Mouse (Mus musculus): ENCODE measurements around the gene Dnase1l2. TPM values are rescaled to one million over a fixed set of nuclear protein-coding genes. Genes with fewer than 3 reads are reported as not detected.
A peak's percentile ranks its signal among the peaks of the same experiment; 100 is the strongest.

The Dnase1l2 gene
- total RNA-seq (2021): 1 to 10 TPM; 6.4 to 8.1 TPM

DNA sequence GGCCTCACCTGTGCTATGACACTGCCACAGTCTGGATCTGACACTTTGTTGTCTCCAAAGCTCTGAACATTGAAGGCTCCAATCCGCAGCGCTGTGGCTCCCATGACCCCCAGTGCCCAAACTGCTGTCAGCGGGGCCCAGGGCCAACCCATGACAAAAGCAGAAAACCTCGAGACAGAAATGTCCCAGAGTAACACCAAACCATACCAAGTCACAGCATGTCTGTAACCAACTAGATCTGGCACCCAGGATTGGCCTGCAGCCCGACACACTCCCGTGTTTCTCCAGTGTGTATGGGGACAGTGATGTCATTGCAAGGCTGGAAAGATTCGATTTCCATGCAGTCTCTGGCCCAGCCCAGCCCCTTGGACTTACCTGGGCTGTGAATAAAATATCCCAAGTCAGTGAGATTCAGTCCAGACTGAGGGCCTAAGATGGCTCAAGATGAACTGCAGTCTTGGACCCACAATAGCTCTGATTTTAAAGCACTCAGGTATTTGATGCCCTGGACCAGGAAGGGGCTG is at the start of gene Dnase1l2:
Gene Dnase1l2 (minus strand): TSS at position 474 of the 524 bp plus-strand sequence.
- intact Hi-C loops (cut with DNase I): no loop called here
- no peak for DNase-seq (ENCODE audit: low spot score in 2 of 2)

DNA sequence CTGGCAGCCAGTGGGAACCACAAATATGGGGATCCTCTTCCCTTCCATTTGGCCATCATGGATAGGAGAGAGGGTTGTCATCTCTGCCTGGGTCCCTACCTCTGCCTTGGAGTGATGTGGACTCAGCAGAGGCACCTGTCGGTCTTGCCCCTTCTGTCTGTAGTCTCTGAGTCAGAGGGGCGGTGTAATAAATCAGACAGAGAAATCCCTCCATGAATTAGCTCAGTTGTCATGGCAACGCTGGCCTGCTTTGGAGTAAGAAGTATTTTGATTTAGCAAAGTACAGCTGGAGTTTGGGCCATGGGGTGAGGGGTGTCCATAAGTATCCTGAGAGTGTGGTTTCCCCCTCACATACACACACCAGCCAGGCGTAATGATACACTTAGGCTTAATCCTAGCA is 47.5 kb upstream of the Dnase1l2 start:
- intact Hi-C loops (cut with DNase I): no loop called here
- peak in 1 of 2 experiments; percentile 66 for DNase-seq (ENCODE audit: low spot score in 2 of 2)

DNA sequence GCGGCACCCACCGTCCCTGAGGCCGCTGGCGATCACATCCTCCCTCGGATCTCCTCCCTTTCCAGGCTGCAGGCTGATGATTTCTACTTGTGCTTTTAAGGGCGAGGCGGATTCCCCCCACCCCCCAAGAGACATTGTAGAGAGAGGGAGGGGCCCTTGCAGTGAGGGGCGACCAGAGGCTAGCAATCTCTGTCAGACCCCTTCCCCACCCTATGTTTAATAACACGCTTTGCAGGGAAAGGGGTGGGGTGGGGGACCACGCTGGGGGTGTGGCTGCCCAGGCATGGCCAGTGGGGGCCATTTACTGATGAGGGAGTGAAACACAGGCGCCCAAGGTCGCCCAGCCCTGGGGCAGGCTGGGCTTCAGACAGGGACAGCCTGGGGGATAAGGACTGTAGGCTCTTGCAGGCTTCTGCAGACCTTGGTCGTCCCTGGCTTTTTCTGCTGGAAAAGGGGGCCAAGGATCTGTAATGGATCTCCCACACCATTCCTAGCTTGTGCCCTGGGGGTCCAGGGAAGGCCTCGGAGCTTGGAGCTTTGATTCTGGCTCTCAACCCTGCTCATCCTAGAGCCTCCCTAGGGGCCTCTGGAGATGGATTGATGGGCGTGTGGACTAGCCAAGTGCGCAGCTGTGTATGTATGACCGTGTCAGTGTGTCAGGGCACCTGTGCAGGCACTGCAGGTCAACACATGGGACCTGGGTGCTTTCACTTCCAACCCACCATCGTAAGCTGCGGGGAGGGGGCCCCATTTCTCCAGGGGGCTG is 46.5 kb upstream of the Dnase1l2 start:
- intact Hi-C loops (cut with DNase I): no loop called here
- no peak for DNase-seq (ENCODE audit: low spot score in 2 of 2)

DNA sequence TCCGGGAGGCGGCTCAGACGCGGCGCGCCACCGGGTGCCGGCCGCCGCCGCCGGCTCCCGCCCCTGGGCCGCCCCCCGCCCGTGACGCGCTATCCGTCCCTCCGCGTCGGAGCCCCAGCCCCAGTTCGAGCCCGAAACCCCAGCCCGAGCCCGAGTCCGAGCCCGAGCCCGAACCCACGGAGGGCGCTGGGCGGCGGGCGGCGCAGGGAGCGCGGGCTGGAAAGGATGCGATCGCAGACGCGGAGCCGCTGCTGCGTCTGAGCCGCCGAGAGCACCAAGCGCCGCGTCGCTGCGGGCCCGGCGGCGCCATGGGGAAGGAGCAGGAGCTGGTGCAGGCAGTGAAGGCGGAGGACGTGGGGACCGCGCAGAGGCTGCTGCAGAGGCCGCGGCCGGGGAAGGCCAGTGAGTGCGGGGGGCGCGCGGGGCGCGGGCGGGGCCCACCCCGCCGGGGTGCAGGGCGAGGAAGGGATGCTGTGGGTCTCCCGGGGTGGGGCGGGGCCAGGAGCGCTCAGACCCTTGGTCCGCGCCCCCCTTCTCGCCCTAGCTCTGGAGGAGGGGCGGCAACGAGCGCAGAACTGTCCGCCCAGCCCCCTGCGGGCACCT is 45.9 kb upstream of the Dnase1l2 start:
- DNase-seq (ENCODE audit: low spot score in 2 of 2): peak in 1 of 2 experiments; percentile 49
- intact Hi-C loops (cut with DNase I): no loop called here

DNA sequence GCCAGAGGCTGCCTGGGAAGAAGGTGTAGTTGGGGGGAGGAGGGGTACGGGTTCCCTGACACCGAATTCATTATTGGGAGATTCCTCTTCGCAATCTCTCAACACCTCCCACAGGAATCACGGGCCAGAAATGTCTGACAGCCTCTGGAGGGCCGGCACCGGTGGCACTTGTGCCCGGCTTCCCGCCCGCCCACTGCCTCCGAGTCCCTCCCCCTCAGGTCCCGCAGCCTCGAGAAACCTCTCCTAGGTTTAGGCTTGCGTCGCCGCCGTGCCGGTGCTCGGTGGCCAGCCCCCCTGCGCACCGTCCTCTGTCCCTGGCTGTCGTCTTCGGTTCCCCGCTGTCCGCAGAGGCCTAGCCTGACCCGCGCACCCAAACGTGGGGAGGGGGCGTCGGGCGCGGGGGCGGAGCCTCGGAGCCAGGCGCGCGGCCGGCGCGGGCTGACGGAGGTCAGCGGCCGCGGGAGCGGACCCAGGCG is 45.3 kb upstream of the Dnase1l2 start, which contains the start of gene Caskin1:
Gene Caskin1 (plus strand): TSS at position 416 of the 476 bp plus-strand sequence.
- intact Hi-C loops (cut with DNase I): no loop called here
- peak in 1 of 2 experiments; percentile 83 for DNase-seq (ENCODE audit: low spot score in 2 of 2)

DNA sequence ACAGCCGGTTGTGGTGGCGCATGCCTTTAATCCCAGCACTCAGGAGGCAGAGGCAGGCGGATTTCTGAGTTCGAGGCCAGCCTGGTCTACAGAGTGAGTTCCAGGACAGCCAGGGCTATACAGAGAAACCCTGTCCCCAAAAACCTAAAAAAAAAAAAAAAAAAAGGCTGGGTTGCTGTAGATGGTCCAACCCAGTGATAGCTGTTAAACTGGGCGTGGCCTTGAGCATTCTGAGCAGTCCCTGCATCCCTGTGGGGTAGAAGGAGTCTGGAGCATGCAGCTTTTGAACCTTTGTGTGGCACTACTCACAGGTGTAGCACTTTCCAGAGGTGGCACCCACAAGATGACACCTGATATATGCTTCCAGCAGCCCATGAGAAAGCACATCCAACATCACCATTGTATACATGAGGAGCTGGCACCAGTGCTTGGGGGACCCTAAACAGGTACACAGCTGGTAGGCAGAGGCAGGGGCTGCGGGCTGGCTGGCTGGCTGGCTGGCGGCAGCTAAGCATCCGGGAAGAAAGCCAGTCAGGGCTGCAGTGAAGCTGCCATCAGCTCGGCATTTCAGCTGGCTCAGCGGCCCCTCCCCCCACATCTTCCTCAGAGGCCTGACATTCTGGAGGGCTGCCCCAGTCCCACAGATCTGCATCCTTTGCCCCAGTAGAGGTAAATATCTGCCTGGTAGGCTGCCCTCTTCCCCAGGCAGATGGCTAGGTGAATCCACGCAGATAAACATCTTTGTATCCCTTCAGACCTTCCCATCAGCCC is 42.4 kb upstream of the Dnase1l2 start:
- DNase-seq (ENCODE audit: low spot score in 2 of 2): peak in 1 of 2 experiments; percentile 61
- intact Hi-C loops (cut with DNase I): no loop called here

DNA sequence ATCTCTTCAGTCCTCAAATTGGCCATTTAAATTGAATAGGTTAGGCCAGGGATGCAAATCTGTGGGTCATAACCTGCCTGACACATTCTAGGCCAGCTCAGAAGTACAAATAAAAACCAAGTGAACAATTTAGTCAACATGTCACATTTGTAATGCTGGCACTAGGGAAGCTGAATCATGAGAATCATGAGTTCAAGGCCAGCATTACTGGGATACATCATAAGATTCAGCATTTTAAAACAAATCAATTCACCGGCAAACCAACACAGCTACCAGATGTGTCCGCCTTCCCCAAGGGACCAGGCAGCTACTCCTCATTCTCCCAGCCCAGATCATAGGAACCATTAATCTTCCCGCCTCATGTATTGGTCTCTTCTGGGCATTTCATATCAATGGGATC is 40.6 kb upstream of the Dnase1l2 start:
- intact Hi-C loops (cut with DNase I): no loop called here
- no peak for DNase-seq (ENCODE audit: low spot score in 2 of 2)

DNA sequence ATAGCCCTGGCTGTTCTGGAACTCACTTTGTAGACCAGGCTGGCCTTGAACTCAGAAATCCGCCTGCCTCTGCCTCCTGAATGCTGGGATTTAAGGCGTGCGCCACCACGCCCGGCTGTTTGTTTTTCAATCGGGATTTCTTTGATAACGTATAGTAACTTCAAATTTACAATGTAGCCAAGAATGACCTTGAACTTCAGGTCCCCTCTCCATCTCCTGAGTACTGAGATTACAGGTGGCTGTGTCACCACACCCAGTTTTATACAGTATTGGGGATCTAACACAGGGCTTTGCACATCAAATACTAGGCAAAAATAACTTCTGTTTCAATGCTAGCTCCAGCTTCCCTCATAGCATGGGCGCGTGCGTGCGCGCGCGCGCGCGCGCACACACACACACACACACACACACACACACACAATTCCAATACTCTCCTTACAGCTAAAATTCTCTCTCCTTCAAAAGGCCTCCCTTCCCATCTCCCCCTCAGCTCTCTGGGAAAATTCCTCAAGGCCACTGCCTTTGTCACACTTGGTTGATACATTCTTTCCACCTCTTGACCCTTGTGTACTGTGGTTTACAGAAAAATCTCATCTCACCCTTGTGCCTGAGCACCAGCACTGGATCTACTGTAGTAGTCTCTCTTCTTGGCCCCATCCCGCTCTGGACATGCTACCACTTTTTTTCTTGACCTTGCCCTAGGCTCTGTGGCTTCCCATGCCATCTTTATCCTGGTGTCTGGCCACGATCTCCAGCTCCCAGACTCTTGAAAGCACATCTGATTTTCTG is 38.3 kb upstream of the Dnase1l2 start:
- no peak for DNase-seq (ENCODE audit: low spot score in 2 of 2)
- intact Hi-C loops (cut with DNase I): no loop called here

DNA sequence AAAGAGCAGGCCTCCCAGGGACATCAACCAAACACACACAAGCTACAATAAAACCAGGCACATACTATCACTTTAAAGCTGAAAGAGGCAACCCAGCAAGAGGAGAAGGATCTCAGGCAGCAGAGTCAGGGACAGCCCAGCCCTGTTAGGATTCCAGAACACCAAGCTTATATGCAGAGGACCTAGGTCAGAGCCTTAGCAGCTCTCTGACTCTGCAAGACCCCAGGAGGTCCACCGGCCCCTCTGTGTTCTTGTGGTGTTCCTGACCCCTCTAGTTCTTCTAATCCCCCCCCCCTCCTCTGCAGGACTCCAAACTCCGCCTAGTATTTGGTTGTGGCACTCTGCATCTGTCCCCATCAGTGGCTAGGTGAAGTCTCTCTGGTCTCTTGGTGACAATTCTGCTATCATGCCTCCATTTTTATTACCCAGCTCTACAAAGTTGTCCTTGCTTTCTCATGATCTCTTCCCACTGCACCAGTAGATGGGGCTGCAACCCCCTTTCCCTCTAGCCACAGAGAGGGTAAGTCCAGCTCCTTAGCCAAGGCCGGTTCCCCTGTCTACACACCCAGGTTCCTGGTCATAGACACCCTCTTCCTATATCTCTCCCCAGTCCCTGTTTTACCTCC is 37.4 kb upstream of the Dnase1l2 start:
- intact Hi-C loops (cut with DNase I): no loop called here

DNA sequence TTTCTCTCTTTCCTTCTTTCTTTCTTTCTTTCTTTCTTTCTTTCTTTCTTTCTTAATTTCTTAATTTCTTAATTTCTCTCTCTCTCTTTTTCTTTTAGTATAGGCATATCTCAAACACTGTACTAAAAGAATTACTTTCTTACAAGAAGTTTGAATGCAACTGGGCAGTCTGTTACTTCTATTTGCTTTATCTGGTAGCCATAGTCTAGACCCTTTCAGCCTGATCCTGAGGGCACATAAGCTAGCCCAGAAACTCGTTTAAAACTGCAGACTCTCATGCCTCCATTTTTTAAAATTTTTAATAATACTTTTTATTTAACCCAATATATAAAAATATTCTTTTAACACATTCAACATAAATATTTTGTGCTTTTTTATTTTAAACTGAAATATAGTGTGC is 36.5 kb upstream of the Dnase1l2 start:
- intact Hi-C loops (cut with DNase I): loop anchor here (2.0 to 5.0 kb wide), 3 partner anchors 33 to 198 kb away; partner anchors contain the start of gene Traf7
- no peak for DNase-seq (ENCODE audit: low spot score in 2 of 2)

More for the DNA sequence above, 37.4 kb upstream of the Dnase1l2 start:
- DNase-seq (ENCODE audit: low spot score in 2 of 2): no peak

DNA sequence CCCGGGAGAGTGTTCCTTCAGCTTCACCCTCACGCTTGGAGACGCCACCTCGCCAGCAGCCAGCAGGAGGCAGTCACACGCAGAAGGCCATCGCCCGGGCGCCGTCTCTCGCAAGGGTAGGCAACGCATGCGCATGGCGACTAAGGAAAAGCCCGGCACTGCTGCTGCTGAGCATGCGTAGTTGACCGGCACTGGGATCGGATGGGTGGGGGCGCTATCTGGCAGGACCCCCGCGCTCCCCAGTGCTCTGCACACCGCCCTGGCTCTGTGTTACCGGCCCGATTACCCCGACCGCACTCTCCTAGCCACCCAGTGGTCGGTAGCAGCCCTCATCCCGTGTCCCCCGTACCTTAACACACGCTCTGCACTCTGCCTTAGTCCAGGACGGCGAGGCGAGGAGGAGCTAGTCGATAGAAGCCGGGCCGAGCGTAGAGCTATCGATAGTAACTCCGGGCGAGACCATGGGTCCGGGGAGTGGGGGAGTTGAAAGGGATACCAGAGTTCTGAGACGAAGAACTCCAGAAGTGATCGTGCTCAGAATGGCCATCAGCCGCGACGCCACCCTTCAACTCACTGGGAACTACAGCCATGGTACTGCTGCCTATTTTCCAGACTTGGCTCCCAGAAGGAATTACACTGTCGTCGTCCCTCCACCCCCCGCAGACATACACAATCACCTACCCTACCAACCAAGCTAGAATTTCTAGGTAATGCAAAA is 35.9 kb upstream of the Dnase1l2 start, which contains the start of gene Mlst8:
Gene Mlst8 (minus strand): TSS at position 416 of the 718 bp plus-strand sequence.
- intact Hi-C loops (cut with DNase I): loop anchor here (2.0 to 5.0 kb wide), 3 partner anchors 34 to 198 kb away; partner anchors contain the start of gene Traf7
- peak; percentile 98 for DNase-seq (ENCODE audit: low spot score in 2 of 2)

DNA sequence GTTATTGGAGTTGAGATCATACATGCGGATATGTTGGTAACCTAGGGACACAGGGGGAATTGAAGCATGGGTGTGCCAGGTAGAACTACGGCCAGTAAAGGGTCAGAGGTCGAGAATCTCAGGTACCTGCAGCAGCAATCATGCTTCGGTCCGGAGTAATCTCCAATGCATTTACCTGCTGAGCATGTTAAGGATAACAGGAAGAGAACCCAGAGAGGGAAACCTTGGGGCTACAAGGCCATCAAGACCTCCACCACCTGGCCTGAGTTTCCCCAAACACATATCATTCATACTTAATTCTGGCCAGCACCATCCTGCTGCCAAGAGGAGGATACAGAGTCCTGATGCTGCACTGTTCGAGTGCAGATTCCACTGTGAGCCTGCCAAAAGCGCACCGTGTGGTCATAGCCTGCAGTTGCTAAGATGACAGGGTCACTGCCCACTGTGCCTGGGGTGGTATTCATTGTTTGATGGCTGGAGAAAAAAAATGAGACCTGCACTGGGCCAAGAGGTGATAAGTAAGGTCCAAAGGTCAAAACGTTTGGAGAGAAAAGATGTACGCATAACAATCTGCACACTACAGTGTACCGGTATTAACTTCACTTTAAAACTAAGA is 35.2 kb upstream of the Dnase1l2 start:
- intact Hi-C loops (cut with DNase I): loop anchor here (2.0 to 5.0 kb wide), 3 partner anchors 35 to 199 kb away; partner anchors contain the start of gene Traf7
- DNase-seq (ENCODE audit: low spot score in 2 of 2): no peak

DNA sequence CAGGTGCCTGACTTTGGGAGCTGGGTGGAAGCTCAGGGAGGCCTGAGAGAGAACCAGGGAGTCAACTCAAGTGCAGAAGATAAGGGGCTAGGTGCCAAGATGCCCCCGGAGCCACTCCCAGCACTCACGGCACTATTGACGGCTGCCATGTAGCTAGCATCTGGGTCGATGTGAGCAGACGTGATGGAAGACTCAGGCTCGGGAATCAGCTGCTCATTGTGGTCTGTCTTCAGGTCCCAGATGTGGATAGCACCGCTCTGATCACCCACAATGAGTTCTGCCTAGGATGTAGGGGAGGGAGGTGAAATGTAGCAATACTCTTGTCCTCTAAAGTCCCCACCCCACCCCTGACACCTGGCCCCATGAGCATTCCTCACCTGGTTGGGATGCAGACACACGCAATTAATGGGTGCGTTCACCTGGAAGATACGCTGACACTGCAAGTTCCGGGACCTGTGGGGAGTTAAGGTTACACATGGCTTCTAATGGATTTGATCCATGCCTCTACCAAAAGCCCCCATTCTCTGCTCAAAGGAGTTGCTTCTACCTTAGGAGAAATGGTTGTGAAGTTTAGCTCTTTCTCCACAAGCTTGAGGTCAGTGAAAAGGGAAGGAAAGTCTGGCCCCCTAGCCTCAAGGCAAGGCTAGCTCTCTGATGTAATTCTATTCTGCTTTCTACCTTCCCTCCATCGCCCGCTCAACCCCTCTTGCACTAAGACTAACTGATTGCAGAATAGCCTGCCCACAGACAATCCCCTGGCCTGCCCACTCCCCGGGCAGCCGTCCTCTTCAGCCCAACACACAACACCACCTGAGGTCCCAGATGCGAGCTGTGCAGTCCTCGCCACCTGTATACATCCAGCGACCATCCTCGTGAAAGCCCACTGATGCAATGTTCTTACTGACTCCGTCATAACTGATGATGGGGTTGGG is 34.4 kb upstream of the Dnase1l2 start:
- no peak for DNase-seq (ENCODE audit: low spot score in 2 of 2)

DNA sequence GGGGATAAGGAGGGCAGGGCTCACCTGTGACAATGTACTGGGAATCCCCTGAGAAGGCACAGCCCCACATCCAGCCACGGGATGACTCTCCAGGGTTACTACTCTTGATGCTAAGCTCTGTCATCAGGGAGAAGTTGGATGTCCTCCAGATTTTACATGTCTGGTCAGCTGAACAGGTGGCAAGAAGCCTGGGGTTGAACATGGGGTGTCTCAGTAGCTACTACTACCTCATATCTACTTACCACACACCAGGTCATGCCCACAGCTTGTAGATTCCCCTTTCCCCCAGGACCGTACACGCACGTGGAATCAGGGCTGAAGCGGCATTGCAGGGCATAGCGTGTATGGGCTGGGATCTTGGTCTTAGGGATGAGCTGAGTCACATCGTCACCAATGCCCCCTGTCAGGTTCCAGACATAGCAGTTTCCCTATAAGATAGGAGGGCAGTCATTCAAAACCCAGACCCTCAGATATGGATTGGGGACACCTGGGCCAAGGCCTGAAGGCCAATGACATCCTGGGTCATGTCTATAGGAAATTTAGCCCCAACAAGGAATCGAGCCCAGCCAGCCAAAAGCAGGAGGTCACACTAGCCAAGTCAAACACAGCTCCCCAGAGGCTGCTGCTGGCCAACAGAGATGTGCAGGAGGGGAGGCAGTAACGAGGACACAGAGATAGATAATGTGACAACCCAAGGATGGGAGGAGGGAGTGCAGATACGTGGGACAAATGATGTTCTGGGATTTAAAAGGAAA is 33.3 kb upstream of the Dnase1l2 start:
- intact Hi-C loops (cut with DNase I): loop anchor here (5.0 kb wide), 2 partner anchors 51 to 201 kb away; partner anchors contain the start of gene Traf7
- DNase-seq (ENCODE audit: low spot score in 2 of 2): no peak

More for the DNA sequence above, 34.4 kb upstream of the Dnase1l2 start:
- intact Hi-C loops (cut with DNase I): loop anchor here (5.0 kb wide), 2 partner anchors 50 to 200 kb away; partner anchors contain the start of gene Traf7

DNA sequence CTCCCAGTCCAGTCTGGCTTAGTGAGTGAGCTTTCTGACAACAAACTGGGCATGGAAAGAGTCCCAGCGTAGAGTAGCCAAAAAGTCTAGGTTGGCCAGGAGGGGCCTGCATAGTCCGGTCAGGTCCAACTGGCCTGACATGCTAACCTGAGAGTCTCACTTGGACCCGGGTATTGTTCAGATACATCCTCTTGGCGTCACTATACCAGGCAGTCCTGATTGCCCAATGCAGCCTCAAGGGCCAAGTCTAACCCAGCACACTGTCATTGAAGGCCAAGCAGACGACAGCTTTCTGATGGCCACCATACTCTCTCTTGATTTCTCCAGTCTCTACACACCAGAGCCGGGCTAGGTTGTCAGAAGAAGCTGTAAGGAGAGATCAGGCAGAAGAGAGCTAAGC is 32.7 kb upstream of the Dnase1l2 start:
- intact Hi-C loops (cut with DNase I): loop anchor here (5.0 kb wide), 2 partner anchors 52 to 202 kb away; partner anchors contain the start of gene Traf7
- DNase-seq (ENCODE audit: low spot score in 2 of 2): no peak
